Mouse (Mus musculus): ENCODE results near the gene Ttc28.

DNA sequence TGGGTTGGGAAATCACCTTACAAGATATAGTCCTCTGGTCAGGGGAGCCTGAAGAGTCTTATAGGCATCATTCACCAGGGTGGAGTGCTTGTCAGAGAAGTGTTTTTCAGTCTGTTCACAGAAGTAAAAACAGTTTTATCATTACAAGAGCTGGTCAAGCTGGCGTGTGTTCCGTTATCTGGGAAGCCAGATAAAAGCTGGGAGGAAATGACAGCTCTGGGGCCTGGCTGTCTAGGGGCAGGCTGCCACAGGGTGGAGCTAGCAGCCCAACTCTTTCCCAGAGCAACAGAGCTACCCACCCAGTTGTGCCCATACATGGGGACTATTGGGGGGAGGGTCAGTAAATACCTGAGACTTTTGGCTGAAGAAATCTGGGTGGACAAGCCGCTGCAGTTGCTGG is 43.6 kb upstream of the Ttc28 start:
- TF ChIP-seq CTCF (IDR thresholded peaks at IDR 0.05; ENCODE audit: control insufficient read depth, insufficient read depth, low read length) (peak; percentile 69; the same call in 1 of the 2 replicates), POLR2A (IDR thresholded peaks at IDR 0.05; ENCODE audit: borderline replicate concordance, control insufficient read depth, low read depth, low read length) (no peak)
